Mouse (Mus musculus) neural tube, embryonic 12.5 days (tissue): ENCODE measurements around the gene 1700086D15Rik. TPM values are rescaled to one million over a fixed set of nuclear protein-coding genes. Genes with fewer than 3 reads are reported as not detected.

Experiments used
- polyA plus RNA-seq: library from polyadenylated mRNA; unstranded; fragments of >200 nt; fragmentation: Nextera tagmentation; extraction: Ambion mirVana; gene quantifications from 2 replicates; pipeline ENCODE4 v1.2.1, GENCODE M21; 2016

The 1700086D15Rik gene
- polyA plus RNA-seq, 1 experiment from 2014 or later: not detected

Other genes with a start within 250 kb of the 1700086D15Rik start
- gene Elac2, start 180.9 kb downstream of the 1700086D15Rik start, polyA plus RNA-seq: 37.5 and 38.8 TPM in 2 replicates
- gene Arhgap44, start 3.1 kb upstream of the 1700086D15Rik start, polyA plus RNA-seq: 6.8 and 7.9 TPM in 2 replicates
- gene Myocd, start 110.1 kb upstream of the 1700086D15Rik start, polyA plus RNA-seq: 1.8 and 2.2 TPM in 2 replicates